Comparison of ENCODE assay signal across 7 mouse cellular contexts in the genomic region with DNA sequence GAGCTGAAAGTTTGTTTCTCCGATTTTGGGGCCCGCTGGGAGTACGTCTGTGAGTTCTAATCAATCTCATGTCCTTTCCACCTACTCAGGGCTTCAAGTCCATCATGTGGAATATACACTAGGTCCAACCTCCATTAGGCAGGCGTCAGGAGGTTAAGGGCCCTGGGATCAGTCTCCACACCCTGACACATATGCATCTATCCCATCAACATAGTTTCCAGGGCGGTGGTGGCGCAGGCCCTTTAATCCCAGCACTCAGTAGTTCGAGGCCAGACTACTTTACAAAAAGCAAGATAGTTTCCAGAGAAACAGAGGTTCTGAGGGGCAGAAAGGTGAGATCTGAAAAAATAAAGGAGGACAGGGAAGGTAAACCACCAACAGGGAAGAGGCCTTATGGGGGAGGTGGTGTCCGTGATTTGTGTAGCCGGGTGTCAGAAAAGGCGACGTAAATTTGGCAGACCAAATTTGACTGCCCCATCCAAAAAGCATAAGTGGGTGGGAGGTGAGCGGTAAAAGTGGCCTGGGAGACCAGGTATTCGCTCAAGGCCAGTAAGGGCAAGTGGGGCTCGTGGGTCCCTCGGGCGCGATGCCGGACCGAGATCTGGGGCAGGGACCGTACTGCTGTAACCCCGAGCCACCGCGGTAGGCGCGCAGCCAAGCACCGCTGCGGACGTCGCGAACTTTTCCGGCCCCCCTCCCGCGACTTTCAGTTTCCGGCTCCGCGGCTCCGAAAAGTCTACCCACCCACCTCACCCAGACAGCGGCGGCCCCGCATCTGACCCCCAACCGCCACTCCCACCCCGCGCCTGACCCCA. TPM values are rescaled to one million over a fixed set of nuclear protein-coding genes. Genes with fewer than 3 reads are reported as not detected.
DNase-seq lines count a peak whose midpoint lies in the region; ATAC-seq and TF ChIP-seq lines count a peak whose summit lies in the region.

No protein-coding gene starts in this region.

- H3K9ac ChIP-seq in forebrain, embryonic 13.5 days, result peak overlapping the region; percentile 79
- peak overlapping the region; percentile 80 for H3K9ac ChIP-seq in limb, embryonic 14.5 days (ENCODE audit: low read depth, low read length, severe bottlenecking)
- peak overlapping the region; percentile 67 for H3K9ac ChIP-seq in neural tube, embryonic 12.5 days

- TF ChIP-seq CTCF in left cerebral cortex, adult 2 months (IDR thresholded peaks at IDR 0.05), result no peak

- H3K36me3 ChIP-seq in forebrain, embryonic 13.5 days (ENCODE audit: poor library complexity, severe bottlenecking), result no peaks in the 10 kb centered on the region
- H3K36me3 ChIP-seq in limb, embryonic 14.5 days (ENCODE audit: control insufficient read depth, insufficient read depth, low read length), result no peaks in the 10 kb centered on the region; the same call in 1 of the 2 replicates
- H3K36me3 ChIP-seq in neural tube, embryonic 12.5 days, result no peaks in the 10 kb centered on the region

- TF ChIP-seq POLR2A in limb, embryonic 14.5 days (IDR thresholded peaks at IDR 0.05; ENCODE audit: borderline replicate concordance, extremely low read depth, insufficient read depth, insufficient read length), result no peak

- peak overlapping the region; percentile 78 for H3K4me2 ChIP-seq in forebrain, embryonic 13.5 days
- H3K4me2 ChIP-seq in limb, embryonic 14.5 days (replicated peaks; ENCODE audit: low read depth, low read length, severe bottlenecking), result peak overlapping the region; percentile 77
- peak overlapping the region; percentile 72 for H3K4me2 ChIP-seq in neural tube, embryonic 12.5 days (replicated peaks)

- intact Hi-C loops in left cerebral cortex, adult 2 months (cut with DNase I), result loop anchor here (5.0 kb wide), 1 partner anchor 36 kb away; the partner anchor contains the start of gene Ajm1

- peak overlapping the region; percentile 78 for H3K27ac ChIP-seq in left cerebral cortex, adult 2 months
- H3K27ac ChIP-seq in forebrain, embryonic 13.5 days, result 0 out of 2 replicates have a peak overlapping the region, but pooled peaks have one; percentile 3
- H3K27ac ChIP-seq in limb, embryonic 14.5 days (replicated peaks; ENCODE audit: low read depth, low read length), result peak overlapping the region; percentile 53; the same call in 1 of the 2 replicates
- H3K27ac ChIP-seq in neural tube, embryonic 12.5 days, result no peak overlapping the region

- H3K27me3 ChIP-seq in forebrain, embryonic 13.5 days, result no peaks in the 10 kb centered on the region
- no peaks in the 10 kb centered on the region for H3K27me3 ChIP-seq in limb, embryonic 14.5 days (ENCODE audit: control insufficient read depth, insufficient read depth, low read length)
- H3K27me3 ChIP-seq in neural tube, embryonic 12.5 days (replicated peaks), result no peaks in the 10 kb centered on the region

- H3K4me1 ChIP-seq in forebrain, embryonic 13.5 days, result peaks cover 16% of the 10 kb centered on the region
- H3K4me1 ChIP-seq in limb, embryonic 14.5 days (ENCODE audit: control insufficient read depth, insufficient read depth, low read length), result peaks cover 2% of the 10 kb centered on the region; the same call in 1 of the 2 replicates
- H3K4me1 ChIP-seq in neural tube, embryonic 12.5 days, result peaks cover 14% of the 10 kb centered on the region

- 10% methylated on average over 43 of the region's 43 CpGs for WGBS in forebrain, embryonic 13.5 days
- 8% methylated on average over 33 of the region's 43 CpGs for WGBS in limb, embryonic 14.5 days
- 9% methylated on average over 43 of the region's 43 CpGs for WGBS in neural tube, embryonic 12.5 days

- no peak for DNase-seq in left cerebral cortex, adult 2 months (ENCODE audit: extremely low spot score in 1 of 2, low spot score in 2 of 2)
- DNase-seq in left cerebral cortex, adult 9 months (ENCODE audit: low spot score in 2 of 2), result no peak
- peak; percentile 30 for DNase-seq in limb, embryonic 14.5 days (ENCODE audit: low spot score)
- DNase-seq in layer of hippocampus, adult 11-12 months (ENCODE audit: low spot score), result no peak

- peak overlapping the region; percentile 86 for H3K4me3 ChIP-seq in left cerebral cortex, adult 2 months
- peak overlapping the region; percentile 69 for H3K4me3 ChIP-seq in forebrain, embryonic 13.5 days
- H3K4me3 ChIP-seq in limb, embryonic 14.5 days (replicated peaks; ENCODE audit: low read length), result peak overlapping the region; percentile 75
- H3K4me3 ChIP-seq in neural tube, embryonic 12.5 days, result peak overlapping the region; percentile 70

- peak; percentile 5 for ATAC-seq in activated CD4-positive, CD25-positive, alpha-beta regulatory T cell, adult 4 months
- ATAC-seq in forebrain, embryonic 13.5 days, result peak; percentile 65
- peak; percentile 58 for ATAC-seq in limb, embryonic 14.5 days (ENCODE audit: low FRiP score, low read depth)
- ATAC-seq in neural tube, embryonic 12.5 days (ENCODE audit: low FRiP score, low read depth), result peak; percentile 81

- H3K9me3 ChIP-seq in forebrain, embryonic 13.5 days (replicated peaks), result no peaks in the 10 kb centered on the region
- no peaks in the 10 kb centered on the region for H3K9me3 ChIP-seq in limb, embryonic 14.5 days (ENCODE audit: control insufficient read depth, low read length)
- no peaks in the 10 kb centered on the region for H3K9me3 ChIP-seq in neural tube, embryonic 12.5 days

RNA-seq across cellular contexts. Expression of gene Traf2, which starts 0.5 kb away (rescaled TPM):
- 10 to 100 TPM; 10.4 to 11.0 TPM for total RNA-seq in left cerebral cortex, adult 2 months (2021)
- polyA plus RNA-seq in activated CD4-positive, CD25-positive, alpha-beta regulatory T cell, adult 4 months (2017; shearing (Covaris generic)), result 10 to 100 TPM; 60.9 to 67.0 TPM
- polyA plus RNA-seq in forebrain, embryonic 13.5 days (2015; fragmentation: Nextera tagmentation; extraction: Ambion mirVana), result 30.9 and 33.3 TPM in 2 replicates
- polyA plus RNA-seq in limb, embryonic 14.5 days (2012; rRNA removed), result 18.0 and 18.9 TPM in 2 replicates
- 29.2 and 35.6 TPM in 2 replicates for polyA plus RNA-seq in limb, embryonic 14.5 days (2014; fragmentation: Nextera tagmentation; extraction: Ambion mirVana)
- 26.9 and 28.0 TPM in 2 replicates for polyA plus RNA-seq in neural tube, embryonic 12.5 days (2016; fragmentation: Nextera tagmentation; extraction: Ambion mirVana)

RNA-seq across cellular contexts. Expression of gene Edf1, which starts 11.4 kb away (rescaled TPM):
- total RNA-seq in left cerebral cortex, adult 2 months (2021), result 100 to 1,000 TPM; 190 to 202 TPM
- 100 to 1,000 TPM; 290 to 402 TPM for polyA plus RNA-seq in activated CD4-positive, CD25-positive, alpha-beta regulatory T cell, adult 4 months (2017; shearing (Covaris generic))
- polyA plus RNA-seq in forebrain, embryonic 13.5 days (2015; fragmentation: Nextera tagmentation; extraction: Ambion mirVana), result 383 and 401 TPM in 2 replicates
- polyA plus RNA-seq in limb, embryonic 14.5 days (2012; rRNA removed), result 116 and 174 TPM in 2 replicates
- polyA plus RNA-seq in limb, embryonic 14.5 days (2014; fragmentation: Nextera tagmentation; extraction: Ambion mirVana), result 325 and 331 TPM in 2 replicates
- polyA plus RNA-seq in neural tube, embryonic 12.5 days (2016; fragmentation: Nextera tagmentation; extraction: Ambion mirVana), result 386 TPM in 2 replicates

RNA-seq across cellular contexts. Expression of gene Mamdc4, which starts 28.4 kb away (rescaled TPM):
- 1 to 10 TPM; 1.8 to 2.6 TPM for total RNA-seq in left cerebral cortex, adult 2 months (2021)
- under 1 TPM; 0.40 to 0.91 TPM for polyA plus RNA-seq in activated CD4-positive, CD25-positive, alpha-beta regulatory T cell, adult 4 months (2017; shearing (Covaris generic))
- 3.1 and 4.2 TPM in 2 replicates for polyA plus RNA-seq in forebrain, embryonic 13.5 days (2015; fragmentation: Nextera tagmentation; extraction: Ambion mirVana)
- 10.9 and 15.0 TPM in 2 replicates for polyA plus RNA-seq in limb, embryonic 14.5 days (2012; rRNA removed)
- 1.4 and 1.8 TPM in 2 replicates for polyA plus RNA-seq in limb, embryonic 14.5 days (2014; fragmentation: Nextera tagmentation; extraction: Ambion mirVana)
- polyA plus RNA-seq in neural tube, embryonic 12.5 days (2016; fragmentation: Nextera tagmentation; extraction: Ambion mirVana), result 1.7 and 4.8 TPM in 2 replicates

RNA-seq across cellular contexts. Expression of gene Phpt1, which starts 28.8 kb away (rescaled TPM):
- 10 to 100 TPM; 64.0 to 70.5 TPM for total RNA-seq in left cerebral cortex, adult 2 months (2021)
- 10 to 100 TPM; 55.3 to 61.6 TPM for polyA plus RNA-seq in activated CD4-positive, CD25-positive, alpha-beta regulatory T cell, adult 4 months (2017; shearing (Covaris generic))
- polyA plus RNA-seq in forebrain, embryonic 13.5 days (2015; fragmentation: Nextera tagmentation; extraction: Ambion mirVana), result 179 and 189 TPM in 2 replicates
- polyA plus RNA-seq in limb, embryonic 14.5 days (2012; rRNA removed), result 137 and 139 TPM in 2 replicates
- polyA plus RNA-seq in limb, embryonic 14.5 days (2014; fragmentation: Nextera tagmentation; extraction: Ambion mirVana), result 167 and 176 TPM in 2 replicates
- polyA plus RNA-seq in neural tube, embryonic 12.5 days (2016; fragmentation: Nextera tagmentation; extraction: Ambion mirVana), result 169 and 176 TPM in 2 replicates

RNA-seq across cellular contexts. Expression of gene Ajm1, which starts 35.4 kb away (rescaled TPM):
- 100 to 1,000 TPM; 102 to 104 TPM for total RNA-seq in left cerebral cortex, adult 2 months (2021)
- polyA plus RNA-seq in activated CD4-positive, CD25-positive, alpha-beta regulatory T cell, adult 4 months (2017; shearing (Covaris generic)), result under 1 TPM in 1 of 2 experiments, not detected in 1; 0.07 TPM
- 2.2 and 3.4 TPM in 2 replicates for polyA plus RNA-seq in forebrain, embryonic 13.5 days (2015; fragmentation: Nextera tagmentation; extraction: Ambion mirVana)
- 2.5 and 3.5 TPM in 2 replicates for polyA plus RNA-seq in limb, embryonic 14.5 days (2012; rRNA removed)
- 0.18 and 0.19 TPM in 2 replicates for polyA plus RNA-seq in limb, embryonic 14.5 days (2014; fragmentation: Nextera tagmentation; extraction: Ambion mirVana)
- 2.3 and 3.0 TPM in 2 replicates for polyA plus RNA-seq in neural tube, embryonic 12.5 days (2016; fragmentation: Nextera tagmentation; extraction: Ambion mirVana)

Comparison
In these comparisons a context has a peak if more than half of its experiments do, and no peak if none do; other contexts are left out.
1. ATAC-seq: peak in every context shown above with its lines; median percentile 81 in neural tube, embryonic 12.5 days; 65 in forebrain, embryonic 13.5 days; 58 in limb, embryonic 14.5 days; 5 in activated CD4-positive, CD25-positive, alpha-beta regulatory T cell, adult 4 months.